Mouse (Mus musculus): ENCODE measurements around the gene Rab6b. TPM values are rescaled to one million over a fixed set of nuclear protein-coding genes. Genes with fewer than 3 reads are reported as not detected.

Gene Rab6b
- not detected in 2 replicates for total RNA-seq (2014; fragmentation: Nextera tagmentation)
- total RNA-seq (2017): 0.06 and 0.16 TPM in 2 replicates
- polyA plus RNA-seq (2012): not detected in 2 replicates

GRCm38 (mm10) chr9:103111621-103112470 lies at the start of gene Rab6b:
Rab6b (plus strand) TSS chr9:103111787.
- no peaks in the 10 kb centered on the region for H3K4me1 ChIP-seq (ENCODE audit: insufficient read depth, low read depth, low read length)
- H3K4me3 ChIP-seq (ENCODE audit: low read depth, low read length): no peak within 1 kb of the TSS
- peaks cover 41% of the 10 kb centered on the region for H3K27me3 ChIP-seq (ENCODE audit: insufficient read depth, low read length)
- no peaks in the 10 kb centered on the region for H3K36me3 ChIP-seq (replicated peaks)
- TF ChIP-seq CTCF (IDR thresholded peaks at IDR 0.05; ENCODE audit: low read depth, low read length): no peak
- DNase-seq (ENCODE audit: low spot score) (no peak), ATAC-seq (ENCODE audit: extremely low read depth, insufficient number of reproducible peaks, low FRiP score, poor library complexity, severe bottlenecking) (no peak)
- H3K9me3 ChIP-seq (replicated peaks): peaks cover 7% of the 10 kb centered on the region

- Histone ChIP-seq H3K4me3 (ENCODE audit: low read depth, low read length) (no peak overlapping the region), H3K36me3 (replicated peaks) (no peaks in the 10 kb centered on the region), H3K4me1 (ENCODE audit: insufficient read depth, low read depth, low read length) (peaks cover 28% of the 10 kb centered on the region), H3K27me3 (ENCODE audit: insufficient read depth, low read length) (peaks cover 50% of the 10 kb centered on the region), H3K9me3 (replicated peaks) (no peaks in the 10 kb centered on the region)
- no peak for ATAC-seq (ENCODE audit: extremely low read depth, insufficient number of reproducible peaks, low FRiP score, poor library complexity, severe bottlenecking)
- DNase-seq (ENCODE audit: low spot score): no peak
- TF ChIP-seq POLR2AphosphoS5 (IDR thresholded peaks at IDR 0.05; ENCODE audit: insufficient replicate concordance, low read depth, low read length) (no peak), TAL1 (conservative IDR thresholded peaks at IDR 0.05; ENCODE audit: low read depth, low read length) (no peak), GATA2 (IDR thresholded peaks at IDR 0.05; ENCODE audit: borderline replicate concordance, low read depth, low read length) (no peak), GATA1 (IDR thresholded peaks at IDR 0.05; ENCODE audit: borderline replicate concordance, low read length) (no peak), CTCF (IDR thresholded peaks at IDR 0.05; ENCODE audit: low read depth, low read length) (no peak)
Observed at GRCm38 (mm10) chr9:103063591-103063990, 48.0 kb upstream of the Rab6b start.

GRCm38 (mm10) chr9:103066845-103067244 lies 44.7 kb upstream of the Rab6b start:
- H3K4me1 ChIP-seq (ENCODE audit: insufficient read depth, low read depth, low read length): peaks cover 18% of the 10 kb centered on the region
- H3K4me3 ChIP-seq (ENCODE audit: low read depth, low read length): no peak overlapping the region
- ATAC-seq (ENCODE audit: extremely low read depth, insufficient number of reproducible peaks, low FRiP score, poor library complexity, severe bottlenecking): no peak

GRCm38 (mm10) chr9:103067651-103068050 lies 43.9 kb upstream of the Rab6b start:
- TF ChIP-seq POLR2AphosphoS5 (IDR thresholded peaks at IDR 0.05; ENCODE audit: insufficient replicate concordance, low read depth, low read length) (no peak), CTCF (IDR thresholded peaks at IDR 0.05; ENCODE audit: low read depth, low read length) (no peak), TAL1 (conservative IDR thresholded peaks at IDR 0.05; ENCODE audit: low read depth, low read length) (no peak), GATA2 (IDR thresholded peaks at IDR 0.05; ENCODE audit: borderline replicate concordance, low read depth, low read length) (no peak), GATA1 (IDR thresholded peaks at IDR 0.05; ENCODE audit: borderline replicate concordance, low read length) (no peak)
- Histone ChIP-seq H3K36me3 (replicated peaks) (no peaks in the 10 kb centered on the region), H3K27me3 (ENCODE audit: insufficient read depth, low read length) (peaks cover 77% of the 10 kb centered on the region), H3K4me3 (ENCODE audit: low read depth, low read length) (no peak overlapping the region), H3K4me1 (ENCODE audit: insufficient read depth, low read depth, low read length) (peaks cover 13% of the 10 kb centered on the region), H3K9me3 (replicated peaks) (no peaks in the 10 kb centered on the region)
- DNase-seq (ENCODE audit: low spot score) (no peak), ATAC-seq (ENCODE audit: extremely low read depth, insufficient number of reproducible peaks, low FRiP score, poor library complexity, severe bottlenecking) (no peak)

More at GRCm38 (mm10) chr9:103066845-103067244, 44.7 kb upstream of the Rab6b start:
- peaks cover 69% of the 10 kb centered on the region for H3K27me3 ChIP-seq (ENCODE audit: insufficient read depth, low read length)
- no peaks in the 10 kb centered on the region for H3K9me3 ChIP-seq (replicated peaks)
- no peak for DNase-seq (ENCODE audit: low spot score)
- no peaks in the 10 kb centered on the region for H3K36me3 ChIP-seq (replicated peaks)
- TF ChIP-seq TAL1 (conservative IDR thresholded peaks at IDR 0.05; ENCODE audit: low read depth, low read length): no peak
- TF ChIP-seq GATA2 (IDR thresholded peaks at IDR 0.05; ENCODE audit: borderline replicate concordance, low read depth, low read length): no peak
- TF ChIP-seq GATA1 (IDR thresholded peaks at IDR 0.05; ENCODE audit: borderline replicate concordance, low read length): no peak
- no peak for TF ChIP-seq CTCF (IDR thresholded peaks at IDR 0.05; ENCODE audit: low read depth, low read length)
- TF ChIP-seq POLR2AphosphoS5 (IDR thresholded peaks at IDR 0.05; ENCODE audit: insufficient replicate concordance, low read depth, low read length): no peak

GRCm38 (mm10) chr9:103068769-103069168 lies 42.8 kb upstream of the Rab6b start:
- no peak overlapping the region for H3K4me3 ChIP-seq (ENCODE audit: low read depth, low read length)
- H3K4me1 ChIP-seq (ENCODE audit: insufficient read depth, low read depth, low read length): peaks cover 15% of the 10 kb centered on the region
- H3K27me3 ChIP-seq (ENCODE audit: insufficient read depth, low read length): peaks cover 86% of the 10 kb centered on the region
- H3K36me3 ChIP-seq (replicated peaks): no peaks in the 10 kb centered on the region
- DNase-seq (ENCODE audit: low spot score): no peak
- H3K9me3 ChIP-seq (replicated peaks): no peaks in the 10 kb centered on the region
- no peak for TF ChIP-seq CTCF (IDR thresholded peaks at IDR 0.05; ENCODE audit: low read depth, low read length)
- no peak for TF ChIP-seq GATA1 (IDR thresholded peaks at IDR 0.05; ENCODE audit: borderline replicate concordance, low read length)
- TF ChIP-seq TAL1 (conservative IDR thresholded peaks at IDR 0.05; ENCODE audit: low read depth, low read length): no peak
- TF ChIP-seq POLR2AphosphoS5 (IDR thresholded peaks at IDR 0.05; ENCODE audit: insufficient replicate concordance, low read depth, low read length): no peak
- ATAC-seq (ENCODE audit: extremely low read depth, insufficient number of reproducible peaks, low FRiP score, poor library complexity, severe bottlenecking): no peak

GRCm38 (mm10) chr9:103071541-103072203 lies 39.9 kb upstream of the Rab6b start:
- no peak for DNase-seq (ENCODE audit: low spot score)
- Histone ChIP-seq H3K9me3 (replicated peaks) (0 out of 2 replicates have a peak, but pooled peaks cover 2% of the 10 kb centered on the region), H3K27me3 (ENCODE audit: insufficient read depth, low read length) (peaks cover 85% of the 10 kb centered on the region), H3K4me3 (ENCODE audit: low read depth, low read length) (no peak overlapping the region), H3K36me3 (replicated peaks) (no peaks in the 10 kb centered on the region), H3K4me1 (ENCODE audit: insufficient read depth, low read depth, low read length) (peaks cover 6% of the 10 kb centered on the region; the same call in 1 of the 2 replicates)
- no peak for TF ChIP-seq GATA1 (IDR thresholded peaks at IDR 0.05; ENCODE audit: borderline replicate concordance, low read length)
- TF ChIP-seq TAL1 (conservative IDR thresholded peaks at IDR 0.05; ENCODE audit: low read depth, low read length): no peak
- no peak for TF ChIP-seq GATA2 (IDR thresholded peaks at IDR 0.05; ENCODE audit: borderline replicate concordance, low read depth, low read length)
- TF ChIP-seq CTCF (IDR thresholded peaks at IDR 0.05; ENCODE audit: low read depth, low read length): no peak
- ATAC-seq (ENCODE audit: extremely low read depth, insufficient number of reproducible peaks, low FRiP score, poor library complexity, severe bottlenecking): no peak
